Mouse (Mus musculus): ENCODE data around the gene Hist1h3d.
"Not testable (repeated sequence)": the region's sequence is repeated elsewhere in the genome, so short reads cannot be mapped to it uniquely, and the experiment has no call there.

Gene Hist1h3d

GRCm38 (mm10) chr13:23575271-23575851, at the start of gene Hist1h3d:
Gene Hist1h3d (plus strand): TSS chr13:23575763.
- DNase-seq: peak; percentile 65

- no peak for DNase-seq
Measured at GRCm38 (mm10) chr13:23525901-23526300, 49.7 kb upstream of the Hist1h3d start.

- DNase-seq: peak; percentile 91
Measured at GRCm38 (mm10) chr13:23526312-23526711, 49.3 kb upstream of the Hist1h3d start.

- no peak for DNase-seq
Measured at GRCm38 (mm10) chr13:23529005-23529404, 46.6 kb upstream of the Hist1h3d start.

GRCm38 (mm10) chr13:23529480-23530165, 45.9 kb upstream of the Hist1h3d start:
- no peak for DNase-seq

GRCm38 (mm10) chr13:23530181-23530900, 45.2 kb upstream of the Hist1h3d start:
- peak; percentile 75 for DNase-seq

GRCm38 (mm10) chr13:23530901-23531875, 44.4 kb upstream of the Hist1h3d start, which contains the start of gene Hist1h4h:
Gene Hist1h4h (plus strand): TSS chr13:23531050.
- DNase-seq: peak; percentile 98

GRCm38 (mm10) chr13:23532262-23533075, 43.1 kb upstream of the Hist1h3d start:
- DNase-seq: no peak

- DNase-seq: peak; percentile 76
Measured at GRCm38 (mm10) chr13:23533560-23534367, 41.8 kb upstream of the Hist1h3d start, which contains the start of gene Hist1h2af. Gene Hist1h2af (plus strand): TSS chr13:23533906.

- peak; percentile 39 for DNase-seq
Measured at GRCm38 (mm10) chr13:23534368-23535131, 41.0 kb upstream of the Hist1h3d start.

- DNase-seq: peak; percentile 89
Measured at GRCm38 (mm10) chr13:23535137-23536075, 40.2 kb upstream of the Hist1h3d start, which contains the start of gene Hist1h3g. Gene Hist1h3g (plus strand): TSS chr13:23535422.

- DNase-seq: no peak
Measured at GRCm38 (mm10) chr13:23536076-23536822, 39.3 kb upstream of the Hist1h3d start.

- DNase-seq: no peak
Measured at GRCm38 (mm10) chr13:23537006-23537710, 38.4 kb upstream of the Hist1h3d start.

GRCm38 (mm10) chr13:23538249-23538648, 37.3 kb upstream of the Hist1h3d start:
- no peak for DNase-seq

GRCm38 (mm10) chr13:23539821-23540220, 35.7 kb upstream of the Hist1h3d start:
- DNase-seq: not testable (repeated sequence)

GRCm38 (mm10) chr13:23541497-23541896, 34.1 kb upstream of the Hist1h3d start:
- no peak for DNase-seq
